Mouse (Mus musculus) gastrocnemius, postnatal 36 days (tissue): ENCODE results near the gene Rgp1. TPM values are rescaled to one million over a fixed set of nuclear protein-coding genes. Genes with fewer than 3 reads are reported as not detected.
"Not testable (repeated sequence)": the region's sequence is repeated elsewhere in the genome, so short reads cannot be mapped to it uniquely, and the experiment has no call there.

Experiments used
- DNase-seq, 2 experiments: peaks; one replicate each; pipeline ENCODE4 v3.0.0; 2022
- intact Hi-C: fragments of 180-260 bp; cut with DNase I; formaldehyde crosslinking; loops from one replicate; pipeline ENCODE4 v1.15.1; 2025
- long read RNA-seq, 2 experiments: library from polyadenylated mRNA; stranded (forward); transcript quantifications; one replicate each; pipeline ENCODE4 v2.0.0; 2021
- total RNA-seq, 2 experiments: library from RNA; stranded (reverse); gene quantifications; 2 replicates each; pipeline ENCODE4 v1.2.3; 2021

The Rgp1 gene
- total RNA-seq: 10 to 100 TPM; 17.6 to 20.7 TPM
- long read RNA-seq, experiment 1, partial matches to known transcripts: 0 of 2 reads
- long read RNA-seq, experiment 1, other reads (novel, unspliced or antisense): 2 of 2 reads
- long read RNA-seq, experiment 2, full-length matches to known transcripts: 1 of 6 reads
- long read RNA-seq, experiment 2, partial matches to known transcripts: 0 of 6 reads
- long read RNA-seq, experiment 2, other reads (novel, unspliced or antisense): 5 of 6 reads

DNA sequence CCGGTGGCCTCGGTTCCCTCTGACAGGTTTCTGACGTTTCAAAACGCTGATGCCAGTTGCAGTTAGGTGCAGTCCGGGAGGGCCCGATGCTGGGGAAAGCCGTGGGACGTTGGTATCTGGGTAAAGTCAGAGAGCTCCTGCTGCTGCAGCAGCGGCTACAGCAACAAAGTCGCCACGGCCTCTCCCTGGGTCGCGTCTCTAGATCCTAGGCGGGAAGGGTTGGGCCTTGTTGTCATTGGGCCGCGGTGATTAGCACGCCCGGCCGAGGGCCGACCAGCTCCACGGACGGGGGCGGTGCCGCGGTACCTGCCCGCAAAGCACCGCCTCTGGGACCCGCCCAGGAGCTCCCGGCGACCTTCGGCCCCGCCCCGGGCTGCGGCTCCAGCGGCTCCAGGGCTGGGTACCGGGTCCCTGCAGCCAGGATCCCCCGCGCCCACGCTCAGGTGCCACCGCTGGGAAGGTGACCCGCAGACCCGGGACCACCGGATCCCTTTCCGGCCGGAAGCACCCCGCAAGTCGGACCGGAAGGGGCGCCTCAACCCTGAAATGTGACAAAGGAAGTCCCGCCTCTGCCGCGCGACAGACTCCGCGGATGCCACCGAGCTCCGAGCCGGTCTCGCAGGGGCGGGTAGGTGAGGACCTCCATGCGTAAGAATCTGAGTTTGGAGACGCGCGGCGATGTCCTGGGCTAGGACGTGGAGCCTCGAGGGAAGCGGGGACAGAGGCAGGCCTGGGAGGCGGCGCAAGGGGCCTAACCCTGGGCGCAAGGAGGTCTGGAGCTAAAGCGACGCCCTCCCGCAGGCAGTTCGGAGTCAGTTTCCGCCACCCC lies at the start of gene Rgp1, which contains the start of gene Gba2:
Rgp1 (plus strand) TSS at position 340 of the 829 bp plus-strand sequence.
Gba2 (minus strand) TSS at position 498 of the 829 bp plus-strand sequence.
- intact Hi-C loops: loop anchor here (2.0 kb wide), 1 partner anchor 16 kb away; the partner anchor contains the start of genes Creb3 and Tln1
- DNase-seq: peak; percentile 83 to 91

GRCm38 (mm10) chr4:43530081-43530501 lies 48.4 kb upstream of the Rgp1 start:
- intact Hi-C loops: no loop called here
- no peak for DNase-seq

- intact Hi-C loops: no loop called here
- peak; percentile 58 to 68 for DNase-seq
Measured at GRCm38 (mm10) chr4:43530581-43530980, 47.9 kb upstream of the Rgp1 start.

DNA sequence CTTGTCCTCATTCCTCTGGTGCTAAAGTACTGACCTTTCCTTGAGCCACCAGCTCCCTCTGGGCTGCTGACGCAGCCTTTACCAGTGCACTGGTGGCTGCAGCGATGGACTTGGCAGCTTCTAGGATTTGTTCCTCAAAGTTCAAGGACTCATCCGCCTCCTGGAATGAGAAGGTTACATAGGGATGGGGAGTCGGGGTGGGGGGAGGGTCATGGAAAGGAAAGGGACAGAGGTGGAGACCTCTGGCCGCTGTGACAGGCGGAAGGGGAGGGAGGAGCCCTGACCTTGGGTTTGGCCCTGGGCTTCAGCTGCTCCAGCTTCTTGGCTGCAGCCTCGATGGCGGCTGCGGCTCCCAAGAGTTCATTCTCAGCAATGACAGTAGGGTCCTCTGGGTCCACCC lies 45.2 kb upstream of the Rgp1 start:
- intact Hi-C loops: no loop called here
- no peak for DNase-seq

GRCm38 (mm10) chr4:43535628-43536027 lies 42.9 kb upstream of the Rgp1 start:
- DNase-seq: no peak
- intact Hi-C loops: no loop called here

GRCm38 (mm10) chr4:43536031-43536430 lies 42.5 kb upstream of the Rgp1 start:
- intact Hi-C loops: no loop called here
- no peak for DNase-seq

DNA sequence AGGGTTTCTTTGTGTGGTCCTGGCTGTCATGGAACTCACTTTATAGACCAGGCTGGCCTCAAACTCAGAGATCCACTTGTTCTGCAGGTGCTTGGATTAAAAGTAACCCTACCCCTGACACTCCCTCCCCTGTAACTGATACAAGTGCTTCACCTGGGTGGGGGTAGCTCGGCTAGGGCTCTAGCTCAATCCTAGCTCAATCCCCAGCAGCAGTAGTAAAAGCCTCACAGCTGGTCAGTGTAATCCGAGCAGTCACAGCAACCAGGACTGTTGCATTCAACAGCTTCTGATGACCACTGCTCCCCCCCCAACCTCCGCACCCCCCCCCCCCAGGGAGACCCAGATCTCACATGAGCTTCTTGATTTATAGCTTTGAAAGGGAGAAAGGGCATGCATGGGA lies 36.5 kb upstream of the Rgp1 start:
- DNase-seq: no peak
- intact Hi-C loops: no loop called here

GRCm38 (mm10) chr4:43546375-43547047 lies 32.0 kb upstream of the Rgp1 start:
- no peak for DNase-seq
- intact Hi-C loops: no loop called here

DNA sequence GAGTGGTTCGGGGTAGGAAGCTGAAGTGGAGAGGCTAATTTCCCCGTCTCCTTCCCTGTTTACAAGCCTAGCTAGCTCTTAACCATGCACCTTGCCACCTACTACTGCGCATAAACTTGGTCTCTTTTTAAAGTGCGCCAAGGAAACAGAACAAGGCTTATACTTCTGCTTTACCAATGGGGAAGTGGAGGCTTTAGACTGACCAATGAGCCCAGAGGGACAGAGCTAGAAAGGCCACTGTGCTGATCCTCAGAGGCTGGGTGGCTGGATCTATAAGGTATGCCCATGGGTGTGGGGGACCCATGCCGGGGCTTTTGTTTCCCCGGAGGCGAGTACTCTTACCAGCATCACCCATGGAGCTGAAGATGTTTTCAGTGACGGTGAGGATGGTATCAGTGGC lies 31.4 kb upstream of the Rgp1 start:
- DNase-seq: no peak
- intact Hi-C loops: no loop called here

DNA sequence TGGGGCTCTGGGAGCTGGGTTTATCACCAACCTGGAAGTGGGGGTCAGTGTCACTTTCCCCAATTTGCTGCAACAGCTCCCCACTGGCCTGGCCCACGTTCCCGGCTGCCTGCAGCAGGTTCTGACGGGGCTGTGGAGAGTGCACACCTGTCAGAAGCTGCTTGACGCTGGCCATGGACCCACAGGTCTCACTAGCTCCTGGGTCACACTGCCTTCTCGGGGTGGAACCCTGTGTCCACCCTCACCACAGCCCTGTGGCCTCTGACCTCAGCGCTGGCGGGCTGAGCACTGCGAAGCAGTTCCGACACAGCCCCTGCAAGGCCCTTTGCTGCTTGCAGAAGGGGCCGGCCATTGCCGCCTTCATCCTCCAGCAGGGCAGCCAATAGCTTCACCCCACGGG lies 29.5 kb upstream of the Rgp1 start:
- intact Hi-C loops: no loop called here

GRCm38 (mm10) chr4:43551854-43552253 lies 26.7 kb upstream of the Rgp1 start:
- intact Hi-C loops, DNase-seq: not testable (repeated sequence)

More for the DNA sequence above, 29.5 kb upstream of the Rgp1 start:
- DNase-seq: no peak

- intact Hi-C loops: no loop called here
- DNase-seq: no peak
Measured at GRCm38 (mm10) chr4:43552437-43552836, 26.1 kb upstream of the Rgp1 start.

DNA sequence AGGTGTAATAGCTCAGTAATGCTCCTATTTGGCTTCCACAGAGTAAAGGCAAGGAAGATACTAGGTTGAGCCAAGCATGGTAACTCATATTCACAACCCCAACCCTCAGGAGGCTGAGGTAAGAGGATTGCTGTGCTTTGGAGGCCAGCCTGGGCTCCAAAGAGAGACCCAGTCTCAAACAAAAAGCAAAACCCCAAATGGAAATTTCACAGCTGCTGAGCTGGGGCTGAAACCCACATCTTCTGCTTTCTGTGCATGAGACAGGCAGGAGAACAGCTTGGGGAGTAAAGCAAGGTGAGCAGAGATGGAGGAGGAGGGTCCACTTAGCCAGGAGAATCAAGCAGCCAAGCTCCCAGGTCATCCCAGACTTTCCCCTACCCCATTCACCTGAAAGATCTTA lies 24.6 kb upstream of the Rgp1 start:
- no peak for DNase-seq
- intact Hi-C loops: no loop called here

- intact Hi-C loops: no loop called here
- DNase-seq: no peak
Measured at GRCm38 (mm10) chr4:43555926-43556325, 22.6 kb upstream of the Rgp1 start.

- intact Hi-C loops: no loop called here
- DNase-seq: no peak
Measured at GRCm38 (mm10) chr4:43558028-43558630, 20.4 kb upstream of the Rgp1 start.

GRCm38 (mm10) chr4:43558631-43559356 lies 19.7 kb upstream of the Rgp1 start:
- peak in 1 of 2 experiments; percentile 38 for DNase-seq
- intact Hi-C loops: no loop called here

DNA sequence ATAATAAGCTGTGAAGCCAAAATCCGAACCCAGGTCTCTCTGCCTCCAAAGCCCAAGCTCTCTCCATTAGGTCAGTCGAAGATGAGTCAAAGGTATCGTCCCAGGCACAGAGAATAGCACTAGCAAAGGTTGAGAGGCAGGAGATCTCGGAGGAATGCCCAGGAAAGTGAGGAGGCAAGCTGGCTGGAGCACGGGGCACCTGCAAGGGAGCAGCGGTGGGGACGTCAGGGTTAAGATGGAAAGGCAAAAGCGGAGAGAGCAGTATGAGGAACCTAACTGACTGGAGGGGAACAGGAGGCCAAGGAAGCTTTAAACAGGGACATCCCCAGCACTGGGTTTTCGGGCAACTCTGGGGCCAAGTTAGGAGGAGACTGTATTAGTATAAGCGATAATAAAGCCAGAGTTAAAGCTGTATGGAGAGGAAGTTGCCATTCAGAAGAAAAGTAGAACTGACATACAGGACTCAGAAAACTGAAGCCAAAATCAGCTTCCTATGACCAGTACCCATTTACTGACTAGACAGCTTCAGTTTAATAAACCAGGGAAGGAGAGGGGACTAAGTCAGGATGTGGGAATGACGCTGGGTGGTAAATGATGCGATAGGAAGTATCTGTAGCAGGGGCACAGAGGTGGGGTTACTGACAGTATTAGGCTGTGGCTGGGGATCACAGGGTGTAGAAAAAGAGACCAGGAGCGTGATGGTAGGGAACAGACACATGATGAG lies 18.8 kb upstream of the Rgp1 start:
- intact Hi-C loops: no loop called here
- DNase-seq: no peak

DNA sequence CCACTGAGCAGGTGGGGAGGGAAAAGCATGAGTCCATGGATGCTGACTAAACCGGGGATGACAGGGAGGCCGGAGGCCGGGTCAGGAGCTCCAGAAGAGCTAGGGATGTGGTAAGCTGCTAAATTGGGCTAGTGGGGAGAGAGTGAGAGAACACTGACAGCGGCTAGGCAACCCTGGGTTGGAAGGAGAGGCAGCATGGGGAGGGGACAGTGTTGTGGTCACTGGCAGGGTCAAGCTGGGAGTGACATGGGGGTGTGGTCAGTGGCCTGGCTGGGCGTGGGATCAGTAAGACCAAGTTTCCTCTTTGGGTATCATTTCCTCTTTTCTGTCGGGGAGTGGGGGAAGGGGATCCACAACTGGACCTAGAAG lies 18.3 kb upstream of the Rgp1 start:
- peak in 1 of 2 experiments; percentile 32 for DNase-seq
- intact Hi-C loops: no loop called here

DNA sequence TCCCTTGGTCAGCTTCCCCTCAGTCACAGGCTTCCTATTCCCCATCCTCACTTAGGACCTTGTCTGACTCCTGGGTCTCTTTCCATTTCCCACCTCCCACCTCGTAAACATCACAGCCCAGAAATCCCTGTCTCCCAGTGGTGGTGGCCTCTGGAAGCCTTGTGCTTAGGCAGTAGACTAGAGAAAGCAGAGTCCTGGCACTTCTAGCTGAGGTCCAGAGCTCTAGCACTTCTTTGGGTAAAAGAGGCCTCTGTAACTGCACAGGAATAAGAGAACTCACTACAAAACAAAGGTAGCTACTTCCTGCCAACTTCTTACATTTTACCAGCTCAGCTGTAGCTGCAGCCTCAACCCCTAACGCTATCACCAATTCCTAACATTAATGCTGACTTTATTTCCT lies 17.5 kb upstream of the Rgp1 start:
- DNase-seq: no peak
- intact Hi-C loops: no loop called here
